9 mouse cellular contexts compared by ENCODE assay signal in the genomic region with DNA sequence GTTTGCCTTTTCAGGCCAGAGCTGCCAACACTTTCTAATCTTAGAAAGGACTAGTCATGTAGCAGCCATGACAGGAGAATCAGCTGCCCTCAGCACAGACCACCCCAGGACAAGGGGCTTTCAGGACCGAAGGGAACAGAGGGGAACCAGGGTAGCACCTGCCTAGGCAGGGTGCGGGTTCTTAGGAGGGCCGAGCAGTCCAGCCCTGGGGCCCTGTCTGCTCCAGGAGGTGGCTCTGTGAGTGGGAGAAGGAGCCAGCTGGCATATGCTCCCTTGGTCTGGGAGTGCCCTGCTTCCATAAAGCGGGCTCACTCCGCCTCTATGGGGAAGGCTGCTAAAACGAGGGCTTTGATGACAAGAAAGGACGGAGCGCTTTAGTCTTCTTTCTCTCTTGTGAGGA. TPM values are rescaled to one million over a fixed set of nuclear protein-coding genes. Genes with fewer than 3 reads are reported as not detected.
DNase-seq lines count a peak whose midpoint lies in the region; ATAC-seq and TF ChIP-seq lines count a peak whose summit lies in the region.
"Had no signal": no experiment of that assay in that cellular context is flagged by ENCODE, and none has a peak within 500 bp of the region (broad histone marks: within the 10 kb centered on the region; RNA-seq: fewer than 3 reads in every experiment).

No protein-coding gene starts in this region.

- H3K36me3 ChIP-seq in heart, embryonic 12.5 days = peaks cover 18% of the 10 kb centered on the region
- peaks cover 10% of the 10 kb centered on the region; the same call in 1 of the 2 replicates for H3K36me3 ChIP-seq in neural tube, embryonic 14.5 days (ENCODE audit: control insufficient read depth, insufficient read depth, low read length)

- H3K4me1 ChIP-seq in heart, embryonic 12.5 days (replicated peaks) = peaks cover 41% of the 10 kb centered on the region
- no peaks in the 10 kb centered on the region for H3K4me1 ChIP-seq in neural tube, embryonic 14.5 days (ENCODE audit: control insufficient read depth, insufficient read depth, low read length)

- H3K4me3 ChIP-seq in gastrocnemius, adult 2 months = no peak overlapping the region
- H3K4me3 ChIP-seq in heart, embryonic 12.5 days = no peak overlapping the region
- no peak overlapping the region for H3K4me3 ChIP-seq in neural tube, embryonic 14.5 days (ENCODE audit: low read depth, low read length)
- H3K4me3 ChIP-seq: myocyte had no signal

- H3K9ac ChIP-seq in heart, embryonic 12.5 days = peak overlapping the region; percentile 51; the same call in 1 of the 2 replicates
- no peak overlapping the region for H3K9ac ChIP-seq in neural tube, embryonic 14.5 days (replicated peaks; ENCODE audit: low read depth, low read length)

- peak; percentile 74 for DNase-seq in gastrocnemius, adult 2 months
- DNase-seq in gastrocnemius, postnatal 4 days (ENCODE audit: low spot score in 2 of 2) = no peak
- DNase-seq in right cerebral cortex, adult 18-20 months = peak; percentile 51
- DNase-seq in right cerebral cortex, postnatal 36 days (ENCODE audit: low spot score in 2 of 2) = no peak
- no peak for DNase-seq in kidney, adult 9 months
- DNase-seq in ovary, postnatal 36 days (ENCODE audit: low spot score) = no peak

- no peak overlapping the region for H3K4me2 ChIP-seq in heart, embryonic 12.5 days
- H3K4me2 ChIP-seq in neural tube, embryonic 14.5 days (ENCODE audit: low read depth, low read length) = no peak overlapping the region

- peak overlapping the region; percentile 89 for H3K27ac ChIP-seq in gastrocnemius, adult 2 months
- H3K27ac ChIP-seq in heart, embryonic 12.5 days (ENCODE audit: poor library complexity, severe bottlenecking) = peak overlapping the region; percentile 69
- 0 out of 2 replicates have a peak overlapping the region, but pooled peaks have one; percentile 23 for H3K27ac ChIP-seq in neural tube, embryonic 14.5 days (ENCODE audit: low read depth, low read length)

- ATAC-seq in heart, embryonic 12.5 days (ENCODE audit: insufficient number of reproducible peaks, low FRiP score) = no peak
- ATAC-seq in neural tube, embryonic 14.5 days (ENCODE audit: low read depth) = no peak

- 63% methylated on average over 8 of the region's 8 CpGs for WGBS in heart, embryonic 12.5 days
- WGBS in neural tube, embryonic 14.5 days = 50% methylated on average over 8 of the region's 8 CpGs

- TF ChIP-seq CTCF in gastrocnemius, adult 2 months (IDR thresholded peaks at IDR 0.05) = no peak

- no peaks in the 10 kb centered on the region for H3K9me3 ChIP-seq in heart, embryonic 12.5 days (replicated peaks)
- no peaks in the 10 kb centered on the region for H3K9me3 ChIP-seq in neural tube, embryonic 14.5 days (ENCODE audit: control insufficient read depth, low read length)

- intact Hi-C loops in gastrocnemius, adult 2 months (cut with DNase I) = no loop called here

- no peaks in the 10 kb centered on the region for H3K27me3 ChIP-seq in heart, embryonic 12.5 days (replicated peaks)
- no peaks in the 10 kb centered on the region for H3K27me3 ChIP-seq in neural tube, embryonic 14.5 days (ENCODE audit: control insufficient read depth, insufficient read depth, low read length)

RNA-seq across cellular contexts. Expression of a gene that starts 10.9 kb away (rescaled TPM):
- 10 to 100 TPM; 27.5 to 43.4 TPM for total RNA-seq in gastrocnemius, adult 2 months (2021)
- 10 to 100 TPM; 48.6 to 53.1 TPM for total RNA-seq in gastrocnemius, postnatal 4 days (2021)
- polyA plus RNA-seq in heart, embryonic 12.5 days (2016; fragmentation: Nextera tagmentation; extraction: Ambion mirVana) = 39.7 and 41.1 TPM in 2 replicates
- 38.5 and 41.3 TPM in 2 replicates for polyA plus RNA-seq in neural tube, embryonic 14.5 days (2014; fragmentation: Nextera tagmentation; extraction: Ambion mirVana)

Comparison
In these comparisons a context has a peak if more than half of its experiments do, and no peak if none do; other contexts are left out.
1. DNase-seq: peak in gastrocnemius, adult 2 months (single experiment) and right cerebral cortex, adult 18-20 months (single experiment); none in gastrocnemius, postnatal 4 days (0 of 2), right cerebral cortex, postnatal 36 days (0 of 2), kidney, adult 9 months (single experiment) and ovary, postnatal 36 days (single experiment).
2. H3K27ac ChIP-seq: peak in every context shown above with its lines; median percentile 89 in gastrocnemius, adult 2 months; 69 in heart, embryonic 12.5 days; 23 in neural tube, embryonic 14.5 days.